Mouse (Mus musculus): ENCODE measurements at regions not wholly inside any gene's neighbourhood (a gene's known extent, or its start where the extent isn't known, plus 50 kb on each side); places are given as distances from the start of the nearest gene placed in this dataset.

DNA sequence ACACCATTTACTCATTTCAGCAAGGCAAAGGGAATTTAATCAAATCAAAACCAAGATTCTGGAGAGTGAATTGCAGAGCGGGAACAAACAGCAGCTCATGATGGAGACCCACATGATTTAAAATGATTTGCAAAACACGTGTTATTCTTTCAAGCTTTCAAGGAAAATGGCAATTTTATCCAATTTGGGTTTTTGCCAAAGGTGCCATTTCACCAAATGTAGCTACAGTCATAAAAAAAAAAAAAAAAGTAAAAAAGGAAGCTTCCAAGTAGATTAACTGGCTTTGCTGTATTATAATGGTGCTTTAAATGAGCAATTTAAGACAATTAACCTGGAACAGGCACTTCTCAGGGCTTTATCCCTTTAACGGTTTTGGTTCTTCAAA lies 1052.7 kb downstream of the 5730522E02Rik start:
- DNase-seq, result no peak

DNA sequence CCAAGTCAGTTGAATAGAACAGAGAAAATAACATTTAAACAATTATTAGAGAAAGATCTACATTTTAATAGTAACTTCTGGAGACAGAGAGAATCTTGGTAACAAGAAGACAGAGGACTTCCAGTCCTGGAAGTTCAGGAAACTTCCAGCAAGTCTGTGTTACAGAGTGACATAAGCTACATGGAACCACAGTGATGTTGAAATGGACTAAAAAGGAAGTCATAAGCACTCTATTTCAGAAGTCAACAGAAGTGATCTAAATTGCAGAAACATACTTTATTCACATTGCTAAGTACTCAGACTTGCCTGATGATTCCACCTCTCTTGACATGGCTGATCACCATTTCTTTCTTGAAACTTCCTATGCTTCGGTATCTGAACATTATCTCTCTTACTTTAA lies 1051.7 kb downstream of the 5730522E02Rik start:
- DNase-seq, result no peak

DNA sequence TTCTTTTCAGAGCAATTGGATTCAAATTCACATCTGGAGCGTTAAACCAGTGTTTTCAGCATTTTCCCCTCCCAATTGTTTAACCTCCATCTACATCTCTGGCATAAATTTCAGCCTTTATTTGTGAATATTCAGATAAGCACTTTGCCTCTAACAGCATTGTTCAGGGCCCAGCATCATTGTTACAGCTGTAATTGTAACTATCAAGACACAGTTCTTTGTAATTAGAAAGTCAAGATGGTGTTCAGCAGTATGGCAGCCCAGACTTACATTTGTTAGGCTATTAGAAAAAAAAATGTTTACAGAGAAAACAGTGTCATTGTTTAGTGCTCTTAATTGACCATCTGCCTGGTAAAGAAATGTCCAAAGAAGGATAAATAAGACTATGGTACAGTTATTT lies 1042.6 kb downstream of the 5730522E02Rik start:
- DNase-seq, result no peak

DNA sequence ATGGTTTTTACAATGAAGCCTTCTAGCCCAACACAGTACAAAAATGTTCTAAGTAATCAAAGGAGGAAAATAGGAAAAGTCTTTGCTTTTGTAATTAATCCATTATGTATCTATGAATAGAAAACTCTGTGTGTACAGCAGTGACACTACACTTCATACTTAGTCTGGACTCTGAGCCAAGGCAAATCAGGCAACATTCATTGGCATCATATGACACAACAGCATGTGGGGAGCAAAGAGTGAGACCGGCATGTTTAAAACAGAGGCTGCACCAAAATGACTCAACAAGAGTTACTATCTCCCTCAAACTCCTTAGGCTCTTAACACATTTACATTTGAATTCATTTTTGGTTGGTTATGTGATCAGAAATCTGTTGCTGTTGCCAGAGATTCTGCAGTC lies 1039.5 kb downstream of the 5730522E02Rik start:
- DNase-seq, result no peak

Measured in retina, postnatal 1 day (tissue).